ENCODE assay signal across 22 mouse cellular contexts in the genomic region with DNA sequence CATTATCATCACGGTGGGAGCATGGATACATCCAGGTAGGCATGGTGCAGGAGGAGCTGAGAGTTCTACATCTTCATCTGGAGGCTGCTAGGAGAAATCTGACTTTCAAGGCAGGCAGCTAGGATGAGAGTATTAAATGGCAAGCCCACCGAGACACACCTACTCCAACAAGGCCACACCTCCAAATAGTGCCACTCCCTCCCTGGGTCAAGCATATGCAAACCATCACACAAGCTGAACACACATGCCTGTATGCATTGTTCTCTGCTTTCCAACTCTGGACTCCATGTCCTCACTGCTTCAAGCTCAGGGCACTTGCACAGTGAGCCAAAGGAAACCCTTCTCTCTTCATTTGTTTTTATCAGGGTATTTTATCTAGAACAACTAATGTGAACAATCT. TPM values are rescaled to one million over a fixed set of nuclear protein-coding genes. Genes with fewer than 3 reads are reported as not detected.
DNase-seq lines count a peak whose midpoint lies in the region; TF ChIP-seq lines count a peak whose summit lies in the region.
"Had no signal": no experiment of that assay in that cellular context is flagged by ENCODE, and none has a peak within 500 bp of the region (broad histone marks: within the 10 kb centered on the region; RNA-seq: fewer than 3 reads in every experiment).

No protein-coding gene starts in this region.

- H3K27me3 ChIP-seq in kidney, adult 2 months (replicated peaks; ENCODE audit: control insufficient read depth, insufficient read depth, low read length), result no peaks in the 10 kb centered on the region
- H3K27me3 ChIP-seq: CH12.LX, Patski had no signal

- peaks cover 4% of the 10 kb centered on the region for H3K36me3 ChIP-seq in kidney, adult 2 months (ENCODE audit: control insufficient read depth, insufficient read depth, low read length)

- TF ChIP-seq CTCF in kidney, adult 2 months (conservative IDR thresholded peaks at IDR 0.05; ENCODE audit: insufficient read depth, insufficient read length, low read depth, low read length), result no peak

- no peak for TF ChIP-seq POLR2A in kidney, adult 2 months (IDR thresholded peaks at IDR 0.05; ENCODE audit: low read depth, low read length)

- H3K4me1 ChIP-seq in kidney, adult 2 months (ENCODE audit: control insufficient read depth, insufficient read depth, low read length), result no peaks in the 10 kb centered on the region

- no peak overlapping the region for H3K27ac ChIP-seq in kidney, adult 2 months (ENCODE audit: insufficient read depth, low read depth, low read length)

- 82% methylated on average over 2 of the region's 2 CpGs for WGBS in kidney, adult 2 months

- H3K4me3 ChIP-seq in kidney, adult 2 months (ENCODE audit: insufficient read depth, low read depth, low read length), result no peak overlapping the region

- DNase-seq in heart, adult 11 months, result peak; percentile 24
- no peak for DNase-seq in heart, postnatal 4 days
- DNase-seq in ES-CJ7 (ENCODE audit: low read depth, low spot score), result peak; percentile 25
- peak; percentile 77 for DNase-seq in R1 (ENCODE audit: low read depth, low spot score)
- peak; percentile 65 for DNase-seq in ZHBTc4 (ENCODE audit: low read depth, low spot score)
- no peak for DNase-seq in lung, postnatal 36 days
- DNase-seq in kidney, adult 2 months, result no peak
- DNase-seq in cerebellum, postnatal 10 days, result no peak
- DNase-seq: adrenal gland, adult 2 months; adrenal gland, adult 8-10 months; adrenal gland, postnatal 10 days; adrenal gland, postnatal 14 days; adrenal gland, postnatal 25 days; adrenal gland, postnatal 36 days; B cell, adult 2 months; cerebellum, adult 11 months; cerebellum, adult 11-12 months; cerebellum, adult 18-20 months; cerebellum, adult 2 months; cerebellum, adult 8-10 months had no signal

RNA-seq across cellular contexts. Expression of gene Rsu1, which starts 12.6 kb away (rescaled TPM):
- 100 to 1,000 TPM; 107 to 115 TPM for total RNA-seq in heart, postnatal 4 days (2021)
- 61.1 and 63.5 TPM in 2 replicates for polyA plus RNA-seq in kidney, adult 2 months (2012; rRNA removed)

Comparison
In these comparisons a context has a peak if more than half of its experiments do, and no peak if none do; other contexts are left out.
1. DNase-seq: peak in heart, adult 11 months (single experiment), ES-CJ7 (single experiment), R1 (single experiment) and ZHBTc4 (single experiment); none in heart, postnatal 4 days (single experiment), lung, postnatal 36 days (single experiment), kidney, adult 2 months (single experiment) and cerebellum, postnatal 10 days (0 of 2).